Mouse (Mus musculus): ENCODE measurements at regions not wholly inside any gene's neighbourhood (a gene's known extent, or its start where the extent isn't known, plus 50 kb on each side); places are given as distances from the start of the nearest gene placed in this dataset.

GRCm38 (mm10) chr19:15647313-15647712 is 299.8 kb downstream of the Psat1 start:
- WGBS = 68% methylated on average over 5 of the region's 5 CpGs
- Histone ChIP-seq H3K4me1 (ENCODE audit: control insufficient read depth, insufficient read depth, low read length) (no peaks in the 10 kb centered on the region), H3K36me3 (ENCODE audit: control insufficient read depth, insufficient read depth, low read length) (no peaks in the 10 kb centered on the region), H3K27ac (no peak overlapping the region), H3K9ac (ENCODE audit: low read depth, low read length) (no peak overlapping the region), H3K27me3 (ENCODE audit: control insufficient read depth, insufficient read depth, low read length) (no peaks in the 10 kb centered on the region), H3K79me2 (replicated peaks; ENCODE audit: control insufficient read depth, insufficient read depth, low read length) (no peaks in the 10 kb centered on the region), H3K4me3 (no peak overlapping the region)
- TF ChIP-seq CTCF (IDR thresholded peaks at IDR 0.05) = no peak
- no peak for TF ChIP-seq POLR2A (IDR thresholded peaks at IDR 0.05; ENCODE audit: insufficient read depth, low read depth, low read length)
- TF ChIP-seq EP300 (IDR thresholded peaks at IDR 0.05; ENCODE audit: insufficient read depth, low read depth, low read length) = no peak
- no peak for DNase-seq
- intact Hi-C loops (cut with DNase I) = no loop called here

GRCm38 (mm10) chr19:15644786-15645185 is 302.4 kb downstream of the Psat1 start:
- no peak for DNase-seq
- Histone ChIP-seq H3K27me3 (ENCODE audit: control insufficient read depth, insufficient read depth, low read length) (no peaks in the 10 kb centered on the region), H3K4me1 (ENCODE audit: control insufficient read depth, insufficient read depth, low read length) (no peaks in the 10 kb centered on the region), H3K27ac (no peak overlapping the region), H3K79me2 (replicated peaks; ENCODE audit: control insufficient read depth, insufficient read depth, low read length) (no peaks in the 10 kb centered on the region), H3K9ac (ENCODE audit: low read depth, low read length) (no peak overlapping the region), H3K4me3 (no peak overlapping the region), H3K36me3 (ENCODE audit: control insufficient read depth, insufficient read depth, low read length) (no peaks in the 10 kb centered on the region)
- intact Hi-C loops (cut with DNase I) = no loop called here
- no peak for TF ChIP-seq EP300 (IDR thresholded peaks at IDR 0.05; ENCODE audit: insufficient read depth, low read depth, low read length)
- no peak for TF ChIP-seq CTCF (IDR thresholded peaks at IDR 0.05)
- no peak for TF ChIP-seq POLR2A (IDR thresholded peaks at IDR 0.05; ENCODE audit: insufficient read depth, low read depth, low read length)
- WGBS = 63% methylated on average over 4 of the region's 4 CpGs

GRCm38 (mm10) chr19:15617233-15617915 is 329.8 kb downstream of the Psat1 start:
- WGBS = 17% methylated on average over 6 of the region's 6 CpGs
- no peaks in the 10 kb centered on the region for H3K27me3 ChIP-seq (ENCODE audit: control insufficient read depth, insufficient read depth, low read length)
- DNase-seq = peak; percentile 9 to 45
- H3K9ac ChIP-seq (ENCODE audit: low read depth, low read length) = no peak overlapping the region
- no peaks in the 10 kb centered on the region for H3K79me2 ChIP-seq (replicated peaks; ENCODE audit: control insufficient read depth, insufficient read depth, low read length)
- no peak overlapping the region for H3K4me3 ChIP-seq
- intact Hi-C loops (cut with DNase I) = loop anchor here (1.0 kb wide), 1 partner anchor 1636 kb away; no protein-coding TSS in a partner anchor
- TF ChIP-seq POLR2A (IDR thresholded peaks at IDR 0.05; ENCODE audit: insufficient read depth, low read depth, low read length) = no peak
- peak; percentile 93 for TF ChIP-seq CTCF (IDR thresholded peaks at IDR 0.05)
- TF ChIP-seq EP300 (IDR thresholded peaks at IDR 0.05; ENCODE audit: insufficient read depth, low read depth, low read length) = no peak
- no peak overlapping the region for H3K27ac ChIP-seq
- H3K36me3 ChIP-seq (ENCODE audit: control insufficient read depth, insufficient read depth, low read length) = no peaks in the 10 kb centered on the region
- H3K4me1 ChIP-seq (ENCODE audit: control insufficient read depth, insufficient read depth, low read length) = no peaks in the 10 kb centered on the region

GRCm38 (mm10) chr19:15614648-15615561 is 332.2 kb downstream of the Psat1 start:
- intact Hi-C loops (cut with DNase I) = no loop called here
- Histone ChIP-seq H3K9ac (ENCODE audit: low read depth, low read length) (no peak overlapping the region), H3K79me2 (replicated peaks; ENCODE audit: control insufficient read depth, insufficient read depth, low read length) (no peaks in the 10 kb centered on the region), H3K36me3 (ENCODE audit: control insufficient read depth, insufficient read depth, low read length) (no peaks in the 10 kb centered on the region), H3K27me3 (ENCODE audit: control insufficient read depth, insufficient read depth, low read length) (no peaks in the 10 kb centered on the region), H3K4me3 (no peak overlapping the region), H3K27ac (no peak overlapping the region), H3K4me1 (ENCODE audit: control insufficient read depth, insufficient read depth, low read length) (no peaks in the 10 kb centered on the region)
- no peak for DNase-seq
- 51% methylated on average over 19 of the region's 19 CpGs for WGBS
- no peak for TF ChIP-seq POLR2A (IDR thresholded peaks at IDR 0.05; ENCODE audit: insufficient read depth, low read depth, low read length)
- TF ChIP-seq EP300 (IDR thresholded peaks at IDR 0.05; ENCODE audit: insufficient read depth, low read depth, low read length) = no peak
- TF ChIP-seq CTCF (IDR thresholded peaks at IDR 0.05) = no peak

- no peak for DNase-seq
- H3K4me1 ChIP-seq (ENCODE audit: control insufficient read depth, insufficient read depth, low read length) = no peaks in the 10 kb centered on the region
- no peak overlapping the region for H3K4me3 ChIP-seq
- WGBS = 88% methylated on average over 13 of the region's 13 CpGs
- no peaks in the 10 kb centered on the region for H3K27me3 ChIP-seq (ENCODE audit: control insufficient read depth, insufficient read depth, low read length)
- TF ChIP-seq POLR2A (IDR thresholded peaks at IDR 0.05; ENCODE audit: insufficient read depth, low read depth, low read length) (no peak), CTCF (IDR thresholded peaks at IDR 0.05) (no peak), EP300 (IDR thresholded peaks at IDR 0.05; ENCODE audit: insufficient read depth, low read depth, low read length) (no peak)
- no peak overlapping the region for H3K27ac ChIP-seq
- H3K9ac ChIP-seq (ENCODE audit: low read depth, low read length) = no peak overlapping the region
- intact Hi-C loops (cut with DNase I) = no loop called here
- H3K79me2 ChIP-seq (replicated peaks; ENCODE audit: control insufficient read depth, insufficient read depth, low read length) = no peaks in the 10 kb centered on the region
- no peaks in the 10 kb centered on the region for H3K36me3 ChIP-seq (ENCODE audit: control insufficient read depth, insufficient read depth, low read length)
These were observed 335.9 kb downstream of the Psat1 start for GRCm38 (mm10) chr19:15611137-15611758.
